Mouse (Mus musculus) embryonic fibroblast, embryonic 13.5 days (primary cell): ENCODE results near the gene Clrn2.

ENCODE experiments used
- CTCF ChIP-seq: IDR thresholded peaks from 2 replicates; pipeline ENCODE4 v1.5.1; 2011; ENCODE audit warnings: mild to moderate bottlenecking, control low read depth, low read length, moderate library complexity, borderline replicate concordance; ENCODE audit not compliant: insufficient read depth
- POLR2A ChIP-seq: IDR thresholded peaks from 2 replicates; pipeline ENCODE4 v1.6.1; 2011; ENCODE audit warnings: low read depth, mild to moderate bottlenecking, control low read depth, low read length, moderate library complexity

- TF ChIP-seq POLR2A (no peak), CTCF (no peak)
These were observed at the start of gene Clrn2 for GRCm38 (mm10) chr5:45453451-45453850.
